Mouse (Mus musculus) heart, embryonic 11.5 days (tissue): ENCODE results near the gene Bag5. TPM values are rescaled to one million over a fixed set of nuclear protein-coding genes. Genes with fewer than 3 reads are reported as not detected.
A peak's percentile ranks its signal among the peaks of the same experiment; 100 is the strongest.

Source experiments
- ATAC-seq: fragments of 200-750 bp; cut with Nextera tagmentation; replicated peaks from 2 replicates; pipeline ENCODE4 v1.8.0; 2017; ENCODE audit warnings: moderate library complexity; ENCODE audit not compliant: insufficient number of reproducible peaks, low FRiP score, low TSS enrichment
- H3K27ac ChIP-seq: fragments of 300-500 bp; sonication (generic); 2 replicates; pipeline ENCODE4 v1.5.1; 2014; ENCODE audit warnings: mild to moderate bottlenecking, low read depth, low read length
- H3K27me3 ChIP-seq: fragments of 300-500 bp; sonication (generic); 2 replicates; pipeline ENCODE4 v1.6.1; 2014; ENCODE audit warnings: mild to moderate bottlenecking, low read length, mixed read lengths; ENCODE audit not compliant: control insufficient read depth, insufficient read depth
- H3K36me3 ChIP-seq: fragments of 300-500 bp; sonication (generic); 2 replicates; pipeline ENCODE4 v1.6.1; 2014; ENCODE audit warnings: mild to moderate bottlenecking, low read length, moderate library complexity, mixed read lengths; ENCODE audit not compliant: control insufficient read depth, insufficient read depth
- H3K4me1 ChIP-seq: fragments of 300-500 bp; sonication (generic); 2 replicates; pipeline ENCODE4 v1.6.1; 2014; ENCODE audit warnings: low read length; ENCODE audit not compliant: control insufficient read depth, insufficient read depth
- H3K4me2 ChIP-seq: fragments of 300-500 bp; sonication (generic); 2 replicates; pipeline ENCODE4 v1.6.1; 2014; ENCODE audit warnings: mild to moderate bottlenecking, moderate library complexity
- H3K4me3 ChIP-seq: fragments of 300-500 bp; sonication (generic); 2 replicates; pipeline ENCODE4 v1.5.1; 2014; ENCODE audit warnings: low read depth, low read length
- H3K9ac ChIP-seq: fragments of 300-500 bp; sonication (generic); 2 replicates; pipeline ENCODE4 v1.6.1; 2014; ENCODE audit warnings: mild to moderate bottlenecking, low read depth, low read length, moderate library complexity
- H3K9me3 ChIP-seq: fragments of 300-500 bp; sonication (generic); replicated peaks from 2 replicates; pipeline ENCODE4 v1.6.1; 2016; ENCODE audit warnings: low read length; ENCODE audit not compliant: control insufficient read depth
- WGBS: fragments of 180-500 bp; shearing (Covaris S2); extraction: QIAGEN DNeasy Blood & Tissue Kit; methylation state at CpG from one replicate; pipeline ENCODE4 v1.1.7; 2014; ENCODE audit not compliant: insufficient replicate concordance; 5-methylcytosine and 5-hydroxymethylcytosine counted together
- polyA plus RNA-seq: library from polyadenylated mRNA; unstranded; fragments of >200 nt; fragmentation: Nextera tagmentation; extraction: Ambion mirVana; gene quantifications from 2 replicates; pipeline ENCODE4 v1.2.1, GENCODE M21; 2014

Bag5 gene
- polyA plus RNA-seq, 1 experiment from 2014 or later: 42.8 TPM

DNA sequence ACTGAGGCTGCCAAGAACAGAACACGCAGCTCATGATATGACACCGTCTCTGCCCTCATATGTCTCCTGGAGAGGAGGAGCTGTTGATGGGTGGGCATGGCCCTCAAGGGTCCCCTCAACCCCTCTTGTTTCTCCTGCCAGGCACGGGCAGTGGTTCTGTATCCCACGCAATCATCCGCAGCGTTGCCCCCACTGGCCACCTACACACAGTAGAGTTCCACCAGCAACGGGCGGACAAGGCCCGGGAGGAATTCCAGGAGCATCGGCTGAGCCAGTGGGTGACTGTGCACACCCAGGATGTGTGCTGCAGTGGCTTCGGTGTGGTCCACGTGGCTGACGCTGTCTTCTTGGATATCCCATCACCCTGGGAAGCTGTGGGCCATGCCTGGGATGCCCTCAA lies 32.4 kb downstream of the Bag5 start:
- Histone ChIP-seq H3K36me3 (no peaks in the 10 kb centered on the region), H3K4me1 (peaks cover 30% of the 10 kb centered on the region), H3K9ac (no peak overlapping the region), H3K27ac (no peak overlapping the region), H3K4me2 (no peak overlapping the region), H3K9me3 (no peaks in the 10 kb centered on the region), H3K27me3 (no peaks in the 10 kb centered on the region), H3K4me3 (no peak overlapping the region)
- 93% methylated on average over 13 of the region's 13 CpGs for WGBS
- ATAC-seq: no peak

DNA sequence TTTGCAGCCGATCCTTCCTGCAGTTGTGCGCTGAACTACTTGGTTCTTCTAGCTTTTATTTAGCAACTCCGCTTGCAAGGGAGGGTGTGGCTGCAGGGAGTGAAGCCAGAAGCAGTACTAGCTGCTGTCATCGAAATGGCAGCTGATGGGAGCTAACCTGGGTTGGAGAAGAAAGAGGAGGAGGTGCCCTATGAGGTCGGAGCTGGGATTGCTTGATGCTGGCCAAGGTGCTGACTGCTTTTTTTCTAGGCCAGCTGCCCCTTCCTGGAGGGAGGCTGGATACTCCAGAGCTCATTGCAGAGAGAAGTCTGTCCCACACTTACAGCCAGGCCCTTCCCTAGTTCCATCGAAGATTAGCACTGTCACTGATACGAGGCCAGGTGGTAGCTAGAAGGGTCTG lies 34.1 kb downstream of the Bag5 start:
- ATAC-seq: no peak
- Histone ChIP-seq H3K4me3 (peak overlapping the region; percentile 69), H3K27me3 (no peaks in the 10 kb centered on the region), H3K9ac (peak overlapping the region; percentile 83), H3K9me3 (no peaks in the 10 kb centered on the region), H3K4me2 (peak overlapping the region; percentile 75), H3K36me3 (no peaks in the 10 kb centered on the region), H3K4me1 (peaks cover 38% of the 10 kb centered on the region), H3K27ac (no peak overlapping the region)
- 34% methylated on average over 7 of the region's 7 CpGs for WGBS

DNA sequence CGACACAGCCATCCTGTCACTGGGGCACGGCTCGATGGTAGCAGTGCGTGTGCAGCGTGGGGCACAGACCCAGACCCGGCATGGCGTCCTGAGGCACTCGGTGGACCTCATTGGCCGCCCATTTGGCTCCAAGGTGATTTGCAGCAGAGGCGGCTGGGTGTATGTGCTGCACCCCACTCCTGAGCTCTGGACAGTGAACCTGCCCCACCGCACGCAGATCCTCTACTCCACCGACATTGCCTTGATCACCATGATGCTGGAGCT lies 34.5 kb downstream of the Bag5 start:
- peak overlapping the region; percentile 69 for H3K4me3 ChIP-seq
- H3K4me2 ChIP-seq: peak overlapping the region; percentile 75
- no peak for ATAC-seq
- H3K9ac ChIP-seq: peak overlapping the region; percentile 83
- no peak overlapping the region for H3K27ac ChIP-seq
- no peaks in the 10 kb centered on the region for H3K27me3 ChIP-seq
- 7% methylated on average over 13 of the region's 13 CpGs for WGBS
- no peaks in the 10 kb centered on the region for H3K36me3 ChIP-seq
- H3K4me1 ChIP-seq: peaks cover 38% of the 10 kb centered on the region
- H3K9me3 ChIP-seq: no peaks in the 10 kb centered on the region

DNA sequence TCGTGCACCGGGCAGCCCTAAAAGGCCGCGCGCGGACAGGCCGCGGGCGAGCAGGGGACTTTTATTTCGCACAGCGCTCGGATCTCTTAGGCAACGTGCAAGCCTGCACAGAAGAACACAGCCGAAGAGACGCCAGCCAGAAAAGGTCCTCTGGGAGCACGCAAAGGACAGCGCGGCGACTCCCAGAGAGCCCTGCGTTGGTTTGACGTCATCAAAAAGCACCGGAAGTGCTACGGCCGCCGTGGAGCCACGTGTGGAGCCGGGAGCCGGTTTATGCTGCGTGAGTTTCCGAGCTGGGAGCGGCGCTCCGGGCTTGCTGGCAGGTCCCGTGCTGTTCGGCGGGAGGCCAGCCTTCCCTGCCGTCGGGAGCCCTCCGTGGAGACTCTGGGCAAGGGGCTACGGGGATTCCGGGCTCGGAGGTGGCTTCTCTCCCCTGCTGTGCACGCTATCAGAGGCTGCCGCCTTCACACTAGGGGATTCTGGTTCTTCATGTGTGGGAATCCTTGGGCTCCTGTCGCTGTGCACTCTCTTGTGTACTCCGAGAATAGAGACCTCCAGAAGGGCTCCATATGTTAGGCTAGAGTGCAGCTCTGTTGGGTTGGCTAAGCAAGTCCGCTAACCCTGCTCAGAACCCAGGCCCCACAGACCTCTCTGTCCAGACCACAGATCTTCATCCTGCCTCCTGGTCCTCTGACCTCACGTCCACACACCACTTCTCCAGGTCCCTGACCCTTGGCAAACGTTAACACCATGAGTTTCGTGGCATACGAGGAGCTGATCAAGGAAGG lies 35.0 kb downstream of the Bag5 start, which contains the start of gene Trmt61a:
Trmt61a (plus strand) TSS at position 224 of the 788 bp plus-strand sequence.
- peak; percentile 67 for ATAC-seq
- Histone ChIP-seq H3K9ac (peak within 1 kb of the TSS; percentile 83), H3K27ac (peak within 1 kb of the TSS; percentile 96), H3K9me3 (no peaks in the 10 kb centered on the region), H3K36me3 (no peaks in the 10 kb centered on the region), H3K27me3 (no peaks in the 10 kb centered on the region), H3K4me2 (peak within 1 kb of the TSS; percentile 75), H3K4me1 (peaks cover 38% of the 10 kb centered on the region), H3K4me3 (peak within 1 kb of the TSS; percentile 69)
- under 1% methylated on average over 51 of the region's 51 CpGs for WGBS

DNA sequence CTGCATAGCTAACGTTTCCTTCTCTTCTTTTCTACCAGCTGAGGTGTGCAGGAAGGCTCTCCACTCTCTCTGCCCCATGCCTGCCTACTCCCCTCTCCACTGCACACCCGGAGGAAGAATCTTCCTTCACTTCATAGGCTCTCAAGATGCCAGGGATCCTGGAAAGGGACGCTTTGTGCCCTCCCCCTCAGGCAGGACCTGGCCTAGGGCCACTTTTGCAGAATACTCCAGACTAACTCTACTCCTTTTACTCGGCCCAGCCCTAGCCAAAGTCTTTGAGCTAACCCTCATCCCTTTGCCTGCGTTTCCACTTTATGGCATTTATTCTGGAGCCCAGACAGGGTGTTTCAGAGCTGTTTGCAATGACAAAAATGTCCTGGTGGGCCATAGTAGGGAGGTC lies 35.6 kb downstream of the Bag5 start:
- H3K9me3 ChIP-seq: no peaks in the 10 kb centered on the region
- H3K9ac ChIP-seq: peak overlapping the region; percentile 83
- peaks cover 3% of the 10 kb centered on the region; the same call in 1 of the 2 replicates for H3K27me3 ChIP-seq
- WGBS: 18% methylated on average over 5 of the region's 5 CpGs
- peak overlapping the region; percentile 75 for H3K4me2 ChIP-seq
- H3K4me3 ChIP-seq: peak overlapping the region; percentile 69
- H3K27ac ChIP-seq: peak overlapping the region; percentile 96
- ATAC-seq: no peak
- peaks cover 38% of the 10 kb centered on the region for H3K4me1 ChIP-seq
- H3K36me3 ChIP-seq: no peaks in the 10 kb centered on the region

DNA sequence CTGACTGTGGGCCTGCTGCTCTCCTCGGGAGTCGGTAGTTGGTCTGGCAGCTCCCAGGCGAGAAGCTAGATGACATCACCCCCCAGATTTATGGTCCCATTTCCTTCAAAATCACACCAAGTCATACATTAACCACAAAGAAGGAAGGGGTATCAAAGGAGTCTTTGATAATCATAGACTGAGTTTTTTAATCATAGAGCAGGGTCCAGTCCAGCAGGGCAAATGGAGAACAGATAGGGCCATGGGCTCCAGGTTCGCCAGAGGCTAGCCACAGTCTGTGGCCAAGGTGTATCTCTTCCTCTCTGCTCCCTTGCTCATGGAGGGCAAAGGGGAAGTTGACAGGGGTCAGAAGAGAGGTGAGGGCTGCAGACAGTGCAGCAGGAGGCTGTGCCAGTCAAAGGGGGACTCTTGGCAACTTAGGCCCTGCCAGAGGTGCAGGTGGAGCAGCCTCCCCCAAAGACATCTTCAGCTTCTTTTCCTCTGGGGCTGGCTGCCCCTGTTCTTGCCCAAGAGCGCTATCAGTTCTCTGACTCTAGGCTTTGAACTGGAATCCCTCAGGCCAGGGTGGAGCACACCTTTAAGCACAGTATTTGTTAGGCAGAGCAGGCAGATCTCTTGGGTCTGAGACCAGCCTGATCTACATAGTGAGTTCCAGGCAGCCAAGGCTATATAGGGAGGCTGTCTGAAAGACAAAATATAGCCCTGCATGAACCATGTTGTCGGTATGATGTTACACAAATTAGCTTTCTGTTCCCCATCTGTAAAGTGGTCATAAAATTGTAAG lies 37.1 kb downstream of the Bag5 start:
- no peaks in the 10 kb centered on the region for H3K36me3 ChIP-seq
- no peak overlapping the region for H3K9ac ChIP-seq
- no peak overlapping the region for H3K4me2 ChIP-seq
- H3K4me3 ChIP-seq: no peak overlapping the region
- H3K4me1 ChIP-seq: peaks cover 33% of the 10 kb centered on the region
- no peaks in the 10 kb centered on the region for H3K9me3 ChIP-seq
- peaks cover 4% of the 10 kb centered on the region; the same call in 1 of the 2 replicates for H3K27me3 ChIP-seq
- no peak for ATAC-seq
- no peak overlapping the region for H3K27ac ChIP-seq
- WGBS: 77% methylated on average over 6 of the region's 6 CpGs

DNA sequence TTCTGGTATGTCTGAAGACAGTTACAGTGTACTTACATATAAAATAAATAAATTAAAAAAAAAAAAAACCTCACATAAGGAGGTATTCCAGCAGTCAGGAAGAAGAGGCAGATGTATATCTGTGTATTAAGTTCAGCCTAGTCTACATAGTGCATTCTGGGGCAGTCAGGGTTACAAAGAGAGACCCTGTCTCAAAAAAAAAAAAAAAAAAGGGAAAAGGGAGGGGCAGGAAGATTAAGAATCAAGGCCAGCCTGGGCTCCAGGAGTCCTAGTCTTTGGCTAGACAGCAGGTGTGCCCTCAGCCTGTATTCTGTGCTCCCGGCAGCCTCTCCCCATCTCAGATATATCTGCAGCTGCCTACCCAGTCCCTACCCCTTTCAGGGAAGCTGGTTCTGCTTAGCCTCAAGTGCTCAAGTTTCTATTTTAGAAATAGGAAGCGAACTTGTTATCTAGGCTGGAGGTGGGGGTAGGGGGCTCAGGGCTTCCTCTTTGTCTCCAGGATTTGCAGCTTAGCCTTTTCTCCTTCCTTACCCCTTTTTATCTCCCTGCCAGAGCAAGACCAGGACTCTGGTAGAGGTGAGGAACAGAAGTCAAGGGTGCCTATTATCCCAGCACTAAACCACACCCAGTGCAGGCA lies 38.1 kb downstream of the Bag5 start:
- no peaks in the 10 kb centered on the region for H3K36me3 ChIP-seq
- H3K27ac ChIP-seq: no peak overlapping the region
- 14% methylated on average over 2 of the region's 2 CpGs for WGBS
- H3K4me1 ChIP-seq: peaks cover 42% of the 10 kb centered on the region
- ATAC-seq: no peak
- no peak overlapping the region for H3K4me3 ChIP-seq
- no peak overlapping the region for H3K9ac ChIP-seq
- no peak overlapping the region for H3K4me2 ChIP-seq
- peaks cover 4% of the 10 kb centered on the region; the same call in 1 of the 2 replicates for H3K27me3 ChIP-seq
- H3K9me3 ChIP-seq: no peaks in the 10 kb centered on the region

DNA sequence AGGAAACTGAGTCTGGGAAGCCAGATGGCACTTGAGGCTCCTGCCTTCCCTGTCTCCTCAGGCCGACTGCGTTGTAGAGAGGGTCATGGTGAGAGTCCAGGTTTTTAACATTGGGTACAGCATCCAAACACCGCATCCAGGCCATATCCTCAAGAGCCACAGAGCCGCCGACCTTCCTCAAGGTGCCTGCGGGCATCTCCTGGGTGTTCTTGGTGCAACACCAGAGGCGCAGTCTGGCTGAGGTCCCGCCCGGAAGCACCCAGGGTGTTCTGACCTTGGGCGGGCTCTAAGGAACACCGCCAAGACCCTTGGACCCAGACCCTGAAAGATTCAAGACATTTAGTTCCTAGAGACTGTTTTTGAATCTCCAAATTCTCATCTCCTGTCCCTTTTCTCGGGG lies 40.5 kb downstream of the Bag5 start:
- H3K27ac ChIP-seq: no peak overlapping the region
- no peak for ATAC-seq
- 13% methylated on average over 12 of the region's 12 CpGs for WGBS
- peaks cover 4% of the 10 kb centered on the region; the same call in 1 of the 2 replicates for H3K27me3 ChIP-seq
- H3K4me1 ChIP-seq: peaks cover 44% of the 10 kb centered on the region
- peak overlapping the region; percentile 88 for H3K4me2 ChIP-seq
- peak overlapping the region; percentile 63 for H3K4me3 ChIP-seq
- H3K9ac ChIP-seq: no peak overlapping the region
- H3K9me3 ChIP-seq: no peaks in the 10 kb centered on the region
- no peaks in the 10 kb centered on the region for H3K36me3 ChIP-seq
